Mouse (Mus musculus) liver, postnatal 0 days (tissue): ENCODE measurements at regions not wholly inside any gene's neighbourhood (a gene's known extent, or its start where the extent isn't known, plus 50 kb on each side); places are given as distances from the start of the nearest gene placed in this dataset.

Experiments used
- CTCF ChIP-seq: sonication (generic); IDR thresholded peaks from 2 replicates; pipeline ENCODE4 v1.5.1; 2016; ENCODE audit warnings: antibody characterized with exemption, low read depth
- EP300 ChIP-seq: IDR thresholded peaks from 2 replicates; pipeline ENCODE4 v1.6.1; 2016; ENCODE audit warnings: antibody characterized with exemption, low read depth, mild to moderate bottlenecking

DNA sequence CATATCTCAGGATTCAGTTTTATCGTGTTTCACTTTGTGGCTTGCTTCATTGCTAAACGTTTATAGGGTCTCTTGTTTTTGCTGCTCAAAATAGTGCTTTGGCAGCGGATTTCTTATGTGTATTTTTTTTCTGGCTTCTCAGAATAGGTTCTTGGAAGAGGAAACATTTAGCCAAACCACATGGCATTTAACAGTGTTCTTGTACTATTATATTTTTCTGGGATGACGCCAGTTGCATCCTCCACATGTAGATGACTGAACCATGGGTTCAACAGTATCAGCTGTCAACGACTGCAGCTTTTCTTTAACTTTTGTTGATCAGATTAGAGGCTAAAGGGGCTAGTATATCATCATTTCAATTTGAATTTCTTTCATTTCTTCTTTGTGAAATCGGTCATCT lies 472.3 kb upstream of the Btbd3 start:
- TF ChIP-seq CTCF (no peak), EP300 (no peak)
